Mouse (Mus musculus) Muller cell, postnatal 12 days (primary cell): ENCODE measurements around the gene Olfr1297.

Experiments used
- DNase-seq: peaks from one replicate; pipeline ENCODE4 v3.0.0-alpha.2; 2015; ENCODE audit errors: inconsistent ontology term

The Olfr1297 gene

GRCm38 (mm10) chr2:111626397-111626796 lies at the start of gene Olfr1297:
TSS of gene Olfr1297 (minus strand) at chr2:111626497.
- DNase-seq, result no peak

GRCm38 (mm10) chr2:111661119-111661518 lies 34.8 kb upstream of the Olfr1297 start, which contains the start of gene Olfr1299:
TSS of gene Olfr1299 (plus strand) at chr2:111661419.
- DNase-seq, result no peak

- no peak for DNase-seq
Observed at GRCm38 (mm10) chr2:111649101-111649500, 22.8 kb upstream of the Olfr1297 start, which contains the start of gene Olfr1298. TSS of gene Olfr1298 (minus strand) at chr2:111649201.

GRCm38 (mm10) chr2:111569581-111569980 lies 56.7 kb downstream of the Olfr1297 start, which contains the start of gene Olfr1295:
TSS of gene Olfr1295 (minus strand) at chr2:111569681.
- no peak for DNase-seq
